ENCODE assay signal across 8 mouse cellular contexts in genomic region chr3:154597561-154597960, GRCm38 (mm10). TPM values are rescaled to one million over a fixed set of nuclear protein-coding genes. Genes with fewer than 3 reads are reported as not detected.
DNase-seq lines count a peak whose midpoint lies in the region; ATAC-seq lines count a peak whose summit lies in the region.

No protein-coding gene starts in this region.

- ATAC-seq in lung, embryonic 15.5 days (ENCODE audit: borderline replicate concordance, extremely low read depth, low FRiP score, low TSS enrichment): no peak; the same call in 1 of the 2 replicates

- peaks cover 15% of the 10 kb centered on the region for H3K36me3 ChIP-seq in lung, embryonic 15.5 days
- H3K36me3 ChIP-seq in midbrain, embryonic 10.5 days: peaks cover 18% of the 10 kb centered on the region

- H3K9ac ChIP-seq in lung, embryonic 15.5 days: peak overlapping the region; percentile 86

- H3K9me3 ChIP-seq in lung, embryonic 15.5 days: no peaks in the 10 kb centered on the region
- H3K9me3 ChIP-seq in midbrain, embryonic 10.5 days (replicated peaks): no peaks in the 10 kb centered on the region

- DNase-seq in lung, postnatal 25 days (ENCODE audit: low spot score): no peak
- peak; percentile 36 for DNase-seq in embryo, embryonic 9.5 days (ENCODE audit: extremely low spot score)
- DNase-seq in kidney, adult 18-20 months: peak; percentile 73
- no peak for DNase-seq in midbrain, embryonic 10.5 days (ENCODE audit: low spot score)
- no peak for DNase-seq in gastrocnemius, postnatal 10 days
- no peak for DNase-seq in gastrocnemius, adult 18-20 months (ENCODE audit: low spot score)
- no peak for DNase-seq in B cell, adult 2 months

- H3K27me3 ChIP-seq in lung, embryonic 15.5 days: no peaks in the 10 kb centered on the region
- no peaks in the 10 kb centered on the region for H3K27me3 ChIP-seq in midbrain, embryonic 10.5 days (ENCODE audit: low read depth, poor library complexity, severe bottlenecking)

- H3K4me3 ChIP-seq in lung, embryonic 15.5 days: peak overlapping the region; percentile 99
- H3K4me3 ChIP-seq in midbrain, embryonic 10.5 days: peak overlapping the region; percentile 94

- 26% methylated on average over 7 of the region's 7 CpGs for WGBS in lung, embryonic 15.5 days
- WGBS in midbrain, embryonic 10.5 days: 38% methylated on average over 7 of the region's 7 CpGs

- peak overlapping the region; percentile 96; the same call in 1 of the 2 replicates for H3K27ac ChIP-seq in lung, embryonic 15.5 days
- peak overlapping the region; percentile 98 for H3K27ac ChIP-seq in midbrain, embryonic 10.5 days (replicated peaks)

- peak overlapping the region; percentile 69 for H3K4me2 ChIP-seq in lung, embryonic 15.5 days

- peaks cover 8% of the 10 kb centered on the region for H3K4me1 ChIP-seq in lung, embryonic 15.5 days
- H3K4me1 ChIP-seq in midbrain, embryonic 10.5 days: peaks cover 17% of the 10 kb centered on the region

RNA-seq across cellular contexts. Expression of gene Tyw3, which starts 0.7 kb away (rescaled TPM):
- polyA plus RNA-seq in lung, embryonic 15.5 days (2015; fragmentation: Nextera tagmentation; extraction: Ambion mirVana): 13.5 and 16.0 TPM in 2 replicates
- polyA plus RNA-seq in midbrain, embryonic 10.5 days (2016; fragmentation: Nextera tagmentation; extraction: Ambion mirVana): 18.7 and 21.0 TPM in 2 replicates
- 1 to 10 TPM; 3.1 TPM for total RNA-seq in gastrocnemius, postnatal 10 days (2021)
- total RNA-seq in gastrocnemius, adult 18-20 months (2021): 1 to 10 TPM; 3.1 TPM

RNA-seq across cellular contexts. Expression of gene Cryz, which starts 1.1 kb away (rescaled TPM):
- 15.9 and 16.8 TPM in 2 replicates for polyA plus RNA-seq in lung, embryonic 15.5 days (2015; fragmentation: Nextera tagmentation; extraction: Ambion mirVana)
- polyA plus RNA-seq in midbrain, embryonic 10.5 days (2016; fragmentation: Nextera tagmentation; extraction: Ambion mirVana): 19.5 and 21.2 TPM in 2 replicates
- total RNA-seq in gastrocnemius, postnatal 10 days (2021): 10 to 100 TPM; 10.7 to 11.4 TPM
- 10 to 100 TPM; 17.9 to 19.2 TPM for total RNA-seq in gastrocnemius, adult 18-20 months (2021)

Comparison
In these comparisons a context has a peak if more than half of its experiments do, and no peak if none do; other contexts are left out.
1. DNase-seq: peak in embryo, embryonic 9.5 days (single experiment) and kidney, adult 18-20 months (single experiment); none in lung, postnatal 25 days (single experiment), midbrain, embryonic 10.5 days (single experiment), gastrocnemius, postnatal 10 days (single experiment), gastrocnemius, adult 18-20 months (single experiment) and B cell, adult 2 months (0 of 2).